ENCODE assay signal across 27 mouse cellular contexts in the genomic region with DNA sequence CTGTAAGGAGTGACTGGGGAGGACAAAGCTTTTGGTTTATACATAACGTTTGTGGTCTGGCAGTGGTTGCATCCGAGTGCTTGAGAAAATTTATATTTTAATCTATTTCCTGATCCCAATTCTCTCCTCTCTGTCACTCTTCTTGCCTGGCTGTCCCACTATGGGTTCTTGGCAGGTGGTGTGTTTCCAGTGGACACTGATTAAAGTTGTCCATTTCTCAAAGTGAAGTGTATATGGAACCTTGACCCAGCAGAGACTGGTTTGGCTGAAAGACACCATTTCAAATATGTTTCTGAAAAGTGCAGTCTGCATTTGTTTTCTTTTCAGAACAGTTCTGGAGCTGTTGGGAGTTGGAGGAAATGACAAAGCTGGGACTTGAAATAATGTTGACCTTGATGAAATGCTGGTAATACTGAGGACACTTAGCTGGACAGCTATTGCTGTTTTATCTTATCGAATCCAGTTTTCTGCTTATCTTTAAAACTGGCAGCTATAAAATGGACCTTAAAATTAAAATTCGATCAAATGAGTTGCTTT.
A peak's percentile ranks its signal among the peaks of the same experiment; 100 is the strongest.
DNase-seq lines count a peak whose midpoint lies in the region; ATAC-seq and TF ChIP-seq lines count a peak whose summit lies in the region.
"Had no signal": no experiment of that assay in that cellular context is flagged by ENCODE, and none has a peak within 500 bp of the region (broad histone marks: within the 10 kb centered on the region; RNA-seq: fewer than 3 reads in every experiment).

No protein-coding gene starts in this region.

- H3K4me2 ChIP-seq in lung, embryonic 14.5 days: no peak overlapping the region
- no peak overlapping the region for H3K4me2 ChIP-seq in stomach, embryonic 16.5 days (ENCODE audit: low read depth, low read length)
- no peak overlapping the region for H3K4me2 ChIP-seq in stomach, postnatal 0 days (replicated peaks; ENCODE audit: low read depth)
- H3K4me2 ChIP-seq: embryonic facial prominence, embryonic 13.5 days; forebrain, embryonic 12.5 days; forebrain, embryonic 15.5 days; heart, embryonic 12.5 days; heart, embryonic 15.5 days; hindbrain, embryonic 13.5 days had no signal

- TF ChIP-seq EP300 in stomach, postnatal 0 days (optimal IDR thresholded peaks at IDR 0.05): no peak

- no peaks in the 10 kb centered on the region for H3K9me3 ChIP-seq in lung, embryonic 14.5 days (ENCODE audit: low read depth, low read length)
- H3K9me3 ChIP-seq in stomach, embryonic 16.5 days (replicated peaks; ENCODE audit: control insufficient read depth, low read length): no peaks in the 10 kb centered on the region
- no peaks in the 10 kb centered on the region for H3K9me3 ChIP-seq in stomach, postnatal 0 days (ENCODE audit: control insufficient read depth, low read length)
- H3K9me3 ChIP-seq: embryonic facial prominence, embryonic 10.5 days; embryonic facial prominence, embryonic 13.5 days; forebrain, embryonic 12.5 days; forebrain, embryonic 15.5 days; heart, embryonic 12.5 days; heart, embryonic 15.5 days; hindbrain, embryonic 10.5 days had no signal

- DNase-seq in lung, embryonic 14.5 days: peak; percentile 69
- no peak for DNase-seq in lung, postnatal 4 days
- no peak for DNase-seq in stomach, postnatal 0 days (ENCODE audit: low spot score)
- peak; percentile 3 for DNase-seq in lung, postnatal 14 days
- DNase-seq in embryo, embryonic 11 days: no peak
- no peak for DNase-seq in layer of hippocampus, postnatal 36 days
- DNase-seq: adrenal gland, adult 2 months; adrenal gland, postnatal 14 days; cerebellum, adult 11 months; cerebellum, adult 2 months; cerebellum, adult 9-11 months; cerebellum, postnatal 25 days; gastrocnemius, postnatal 25 days; heart, adult 18-20 months; heart, postnatal 10 days; heart, postnatal 36 days had no signal

- no peaks in the 10 kb centered on the region for H3K27me3 ChIP-seq in lung, embryonic 14.5 days (ENCODE audit: insufficient read depth, low read length)
- H3K27me3 ChIP-seq in stomach, embryonic 16.5 days (ENCODE audit: control insufficient read depth, insufficient read depth, low read length): no peaks in the 10 kb centered on the region
- no peaks in the 10 kb centered on the region for H3K27me3 ChIP-seq in stomach, postnatal 0 days (ENCODE audit: control insufficient read depth, insufficient read depth, low read length)
- H3K27me3 ChIP-seq: embryonic facial prominence, embryonic 13.5 days; forebrain, embryonic 12.5 days; forebrain, embryonic 15.5 days; heart, embryonic 12.5 days; heart, embryonic 15.5 days; hindbrain, embryonic 13.5 days had no signal

- no peak overlapping the region for H3K4me3 ChIP-seq in lung, embryonic 14.5 days (ENCODE audit: low read depth, low read length)
- no peak overlapping the region for H3K4me3 ChIP-seq in stomach, embryonic 16.5 days (replicated peaks; ENCODE audit: low read length)
- no peak overlapping the region for H3K4me3 ChIP-seq in stomach, postnatal 0 days (ENCODE audit: low read depth, low read length)
- H3K4me3 ChIP-seq: embryonic facial prominence, embryonic 10.5 days; embryonic facial prominence, embryonic 13.5 days; erythroblast, embryonic 14.5 days; forebrain, embryonic 12.5 days; forebrain, embryonic 15.5 days; heart, embryonic 12.5 days; heart, embryonic 15.5 days; hindbrain, embryonic 10.5 days; hindbrain, embryonic 13.5 days had no signal

- H3K27ac ChIP-seq in lung, embryonic 14.5 days (ENCODE audit: low read depth): no peak overlapping the region
- no peak overlapping the region for H3K27ac ChIP-seq in stomach, embryonic 16.5 days (ENCODE audit: low read length)
- no peak overlapping the region for H3K27ac ChIP-seq in stomach, postnatal 0 days (replicated peaks)
- H3K27ac ChIP-seq: embryonic facial prominence, embryonic 10.5 days; embryonic facial prominence, embryonic 13.5 days; forebrain, embryonic 12.5 days; forebrain, embryonic 15.5 days; heart, embryonic 15.5 days; hindbrain, embryonic 10.5 days; hindbrain, embryonic 13.5 days had no signal

- no peaks in the 10 kb centered on the region for H3K4me1 ChIP-seq in lung, embryonic 14.5 days (ENCODE audit: insufficient read depth)
- H3K4me1 ChIP-seq in stomach, embryonic 16.5 days (ENCODE audit: control insufficient read depth, insufficient read depth, low read length): no peaks in the 10 kb centered on the region
- no peaks in the 10 kb centered on the region for H3K4me1 ChIP-seq in stomach, postnatal 0 days (replicated peaks; ENCODE audit: control insufficient read depth, insufficient read depth)
- H3K4me1 ChIP-seq: embryonic facial prominence, embryonic 10.5 days; embryonic facial prominence, embryonic 13.5 days; forebrain, embryonic 12.5 days; forebrain, embryonic 15.5 days; heart, embryonic 12.5 days; heart, embryonic 15.5 days; hindbrain, embryonic 10.5 days; hindbrain, embryonic 13.5 days had no signal

- no peak overlapping the region for H3K9ac ChIP-seq in lung, embryonic 14.5 days
- H3K9ac ChIP-seq in stomach, embryonic 16.5 days (ENCODE audit: low read length): no peak overlapping the region
- H3K9ac ChIP-seq in stomach, postnatal 0 days (ENCODE audit: low read length): no peak overlapping the region
- H3K9ac ChIP-seq: embryonic facial prominence, embryonic 13.5 days; forebrain, embryonic 12.5 days; forebrain, embryonic 15.5 days; heart, embryonic 12.5 days; heart, embryonic 15.5 days; hindbrain, embryonic 13.5 days had no signal

- peak; percentile 77 for ATAC-seq in lung, embryonic 14.5 days (ENCODE audit: insufficient read depth)
- peak; percentile 40; the same call in 1 of the 2 replicates for ATAC-seq in stomach, embryonic 16.5 days (ENCODE audit: insufficient read depth, low FRiP score)
- no peak for ATAC-seq in stomach, postnatal 0 days (ENCODE audit: low FRiP score, low TSS enrichment)
- ATAC-seq: CD4-positive, CD25-positive, alpha-beta regulatory T cell, adult 4 months; forebrain, embryonic 15.5 days had no signal

- WGBS in lung, embryonic 14.5 days: 36% methylated on average over 4 of the region's 4 CpGs
- 55% methylated on average over 4 of the region's 4 CpGs for WGBS in stomach, embryonic 16.5 days
- 40% methylated on average over 4 of the region's 4 CpGs for WGBS in stomach, postnatal 0 days

- H3K36me3 ChIP-seq in lung, embryonic 14.5 days (ENCODE audit: insufficient read depth): no peaks in the 10 kb centered on the region
- no peaks in the 10 kb centered on the region for H3K36me3 ChIP-seq in stomach, embryonic 16.5 days (ENCODE audit: control insufficient read depth, insufficient read depth, low read length)
- H3K36me3 ChIP-seq in stomach, postnatal 0 days (ENCODE audit: control insufficient read depth, insufficient read depth, low read length): no peaks in the 10 kb centered on the region
- H3K36me3 ChIP-seq: embryonic facial prominence, embryonic 10.5 days; embryonic facial prominence, embryonic 13.5 days; forebrain, embryonic 12.5 days; forebrain, embryonic 15.5 days; heart, embryonic 12.5 days; heart, embryonic 15.5 days; hindbrain, embryonic 10.5 days; hindbrain, embryonic 13.5 days had no signal

- TF ChIP-seq CTCF in lung, embryonic 14.5 days (IDR thresholded peaks at IDR 0.05; ENCODE audit: low read depth): no peak
- no peak for TF ChIP-seq CTCF in stomach, postnatal 0 days (IDR thresholded peaks at IDR 0.05; ENCODE audit: low read depth)

Comparison
In these comparisons a context has a peak if more than half of its experiments do, and no peak if none do; other contexts are left out.
1. DNase-seq: peak in lung, embryonic 14.5 days (single experiment) and lung, postnatal 14 days (single experiment); none in lung, postnatal 4 days (0 of 2), stomach, postnatal 0 days (single experiment), embryo, embryonic 11 days (single experiment) and layer of hippocampus, postnatal 36 days (0 of 2).